Mouse (Mus musculus) right cerebral cortex, postnatal 14 days (tissue): ENCODE measurements at regions not wholly inside any gene's neighbourhood (a gene's known extent, or its start where the extent isn't known, plus 50 kb on each side); places are given as distances from the start of the nearest gene placed in this dataset.

Experiments
- DNase-seq: peaks from one replicate; pipeline ENCODE4 v3.0.0; 2022

GRCm38 (mm10) chr1:129219098-129219497 lies 54.0 kb upstream of the Thsd7b start:
- no peak for DNase-seq

GRCm38 (mm10) chr1:129208806-129209205 lies 64.3 kb upstream of the Thsd7b start:
- DNase-seq, result no peak

- no peak for DNase-seq
Observed at GRCm38 (mm10) chr1:129208406-129208805, 64.7 kb upstream of the Thsd7b start.

- DNase-seq, result no peak
Observed at GRCm38 (mm10) chr1:129207674-129208073, 65.4 kb upstream of the Thsd7b start.

- DNase-seq, result no peak
Observed at GRCm38 (mm10) chr1:129180174-129180759, 92.8 kb upstream of the Thsd7b start.

- DNase-seq, result no peak
Observed at GRCm38 (mm10) chr1:129169936-129170335, 103.2 kb upstream of the Thsd7b start.

- no peak for DNase-seq
Observed at GRCm38 (mm10) chr1:129150643-129151042, 122.5 kb upstream of the Thsd7b start.

- DNase-seq, result no peak
Observed at GRCm38 (mm10) chr1:129148733-129149388, 124.2 kb upstream of the Thsd7b start.

- no peak for DNase-seq
Observed at GRCm38 (mm10) chr1:129146395-129147094, 126.6 kb upstream of the Thsd7b start.

- DNase-seq, result no peak
Observed at GRCm38 (mm10) chr1:129138783-129139182, 134.3 kb upstream of the Thsd7b start.

GRCm38 (mm10) chr1:129106961-129107557 lies 166.0 kb upstream of the Thsd7b start:
- DNase-seq, result no peak

- no peak for DNase-seq
Observed at GRCm38 (mm10) chr1:129100997-129101396, 172.1 kb upstream of the Thsd7b start.

- no peak for DNase-seq
Observed at GRCm38 (mm10) chr1:129078274-129078673, 194.8 kb upstream of the Thsd7b start.

- DNase-seq, result no peak
Observed at GRCm38 (mm10) chr1:129057182-129057581, 215.9 kb upstream of the Thsd7b start.

GRCm38 (mm10) chr1:129055252-129055651 lies 217.8 kb upstream of the Thsd7b start:
- no peak for DNase-seq

GRCm38 (mm10) chr1:129033707-129034106 lies 239.4 kb upstream of the Thsd7b start:
- DNase-seq, result no peak

GRCm38 (mm10) chr1:129005899-129006298 lies 267.2 kb upstream of the Thsd7b start:
- DNase-seq, result no peak

GRCm38 (mm10) chr1:129002286-129002685 lies 270.8 kb upstream of the Thsd7b start:
- DNase-seq, result no peak

GRCm38 (mm10) chr1:129001766-129002165 lies 271.3 kb upstream of the Thsd7b start:
- DNase-seq, result no peak

GRCm38 (mm10) chr1:128999741-129000517 lies 273.2 kb upstream of the Thsd7b start:
- DNase-seq, result no peak

GRCm38 (mm10) chr1:128994655-128995054 lies 278.4 kb upstream of the Thsd7b start:
- no peak for DNase-seq

- DNase-seq, result no peak
Observed at GRCm38 (mm10) chr1:128983411-128983810, 289.7 kb upstream of the Thsd7b start.

GRCm38 (mm10) chr1:128975586-128975985 lies 297.5 kb upstream of the Thsd7b start:
- DNase-seq, result no peak
